8 mouse cellular contexts compared by ENCODE assay signal in genomic region chr11:26209811-26210581, GRCm38 (mm10). TPM values are rescaled to one million over a fixed set of nuclear protein-coding genes. Genes with fewer than 3 reads are reported as not detected.
DNase-seq lines count a peak whose midpoint lies in the region.

No protein-coding gene starts in this region.

- DNase-seq in R1 (ENCODE audit: low read depth, low spot score) = peak; percentile 70
- DNase-seq in cerebellum, adult 8-10 months = peak; percentile 11
- peak; percentile 5 to 32 for DNase-seq in frontal cortex, adult 2 months (ENCODE audit: extremely low spot score in 1 of 2, low spot score in 1 of 2)
- peak; percentile 74 for DNase-seq in hindbrain, embryonic 10.5 days (ENCODE audit: low spot score)
- peak; percentile 38 to 57 for DNase-seq in layer of hippocampus, postnatal 25 days (ENCODE audit: extremely low spot score in 1 of 2, low spot score in 1 of 2)
- DNase-seq in lung, postnatal 10 days = peak; percentile 65
- DNase-seq in retina, embryonic 14.5 days (ENCODE audit: low spot score) = peak; percentile 75
- peak; percentile 76 for DNase-seq in thymus, postnatal 4 days

- H3K4me3 ChIP-seq in hindbrain, embryonic 10.5 days = peak overlapping the region; percentile 71

- H3K27ac ChIP-seq in hindbrain, embryonic 10.5 days = peak overlapping the region; percentile 99

- H3K27me3 ChIP-seq in hindbrain, embryonic 10.5 days (ENCODE audit: insufficient read depth, poor library complexity, severe bottlenecking) = no peaks in the 10 kb centered on the region

- H3K4me1 ChIP-seq in hindbrain, embryonic 10.5 days (replicated peaks) = peaks cover 14% of the 10 kb centered on the region

- 1% methylated on average over 60 of the region's 73 CpGs for WGBS in hindbrain, embryonic 10.5 days

- H3K36me3 ChIP-seq in hindbrain, embryonic 10.5 days = no peaks in the 10 kb centered on the region

- H3K9me3 ChIP-seq in hindbrain, embryonic 10.5 days = no peaks in the 10 kb centered on the region

RNA-seq across cellular contexts. Expression of gene 5730522E02Rik, which starts 0.6 kb away (rescaled TPM):
- polyA plus RNA-seq in frontal cortex, adult 2 months (2012; rRNA removed) = 8.3 and 11.8 TPM in 2 replicates
- 4.5 and 7.3 TPM in 2 replicates for polyA plus RNA-seq in hindbrain, embryonic 10.5 days (2016; fragmentation: Nextera tagmentation; extraction: Ambion mirVana)
- 10 to 100 TPM; 10.5 to 14.0 TPM for total RNA-seq in layer of hippocampus, postnatal 25 days (2021)

Comparison
In these comparisons a context has a peak if more than half of its experiments do, and no peak if none do; other contexts are left out.
1. Peak in every context shown above with its lines: DNase-seq, H3K4me3 ChIP-seq and H3K27ac ChIP-seq.
2. DNase-seq: peak in every context shown above with its lines; median percentile 76 in thymus, postnatal 4 days; 75 in retina, embryonic 14.5 days; 74 in hindbrain, embryonic 10.5 days; 70 in R1; 65 in lung, postnatal 10 days; 48 in layer of hippocampus, postnatal 25 days; 18 in frontal cortex, adult 2 months; 11 in cerebellum, adult 8-10 months.